Mouse (Mus musculus) adrenal gland, postnatal 36 days (tissue): ENCODE results near the gene Aak1. TPM values are rescaled to one million over a fixed set of nuclear protein-coding genes. Genes with fewer than 3 reads are reported as not detected.
"Not testable (repeated sequence)": the region's sequence is repeated elsewhere in the genome, so short reads cannot be mapped to it uniquely, and the experiment has no call there.

Experiments used
- DNase-seq, 2 experiments: peaks; one replicate each; pipeline ENCODE4 v3.0.0; 2021; ENCODE audit warnings: mixed read lengths in 1 of 2
- total RNA-seq, 2 experiments: library from RNA; stranded (reverse); gene quantifications; 2 replicates each; pipeline ENCODE4 v1.2.3; 2021

Aak1 gene
- total RNA-seq, 2 experiments from 2014 or later: 98.7 to 119 TPM

DNA sequence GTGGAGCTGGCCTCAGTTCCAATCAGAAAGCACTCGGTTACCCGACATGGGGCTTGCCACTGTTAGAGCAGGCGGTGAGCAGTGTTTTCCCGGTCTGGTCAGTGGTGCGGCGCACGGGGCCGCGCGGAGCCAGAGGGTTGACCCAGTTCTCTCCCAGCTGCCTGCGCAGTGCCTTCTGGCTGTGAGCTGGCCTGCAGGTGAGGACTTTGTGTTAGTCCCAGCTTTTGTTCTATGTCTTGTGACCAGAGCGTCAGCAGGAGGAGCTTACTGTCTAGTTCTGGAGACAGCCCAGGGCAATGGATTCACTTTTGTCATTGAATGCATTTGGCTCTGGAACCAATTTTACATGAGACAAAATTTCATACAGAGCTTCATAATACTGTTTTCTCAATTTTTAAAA, 172.5 kb downstream of the Aak1 start:
- no peak for DNase-seq

DNA sequence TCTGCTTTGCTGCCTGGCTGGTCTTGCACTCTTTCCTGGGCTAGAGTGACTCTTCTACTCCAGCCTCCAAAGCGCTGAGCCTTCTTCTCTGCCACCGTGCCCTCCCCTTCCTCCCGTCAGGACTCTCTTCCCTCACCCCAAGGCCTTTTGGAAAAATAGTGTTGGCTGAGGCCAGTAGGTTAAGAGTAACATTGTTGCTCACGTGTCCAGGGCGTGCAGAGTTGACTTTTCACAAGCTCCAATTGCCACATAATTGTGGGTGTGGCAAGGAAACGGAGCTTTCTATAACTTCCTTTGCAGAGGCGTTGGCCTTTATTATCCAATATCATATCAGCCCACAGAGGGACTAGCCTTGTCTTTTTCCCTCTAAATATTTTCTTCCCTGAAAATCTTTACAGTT, 177.7 kb downstream of the Aak1 start:
- peak; percentile 56 to 73 for DNase-seq

DNA sequence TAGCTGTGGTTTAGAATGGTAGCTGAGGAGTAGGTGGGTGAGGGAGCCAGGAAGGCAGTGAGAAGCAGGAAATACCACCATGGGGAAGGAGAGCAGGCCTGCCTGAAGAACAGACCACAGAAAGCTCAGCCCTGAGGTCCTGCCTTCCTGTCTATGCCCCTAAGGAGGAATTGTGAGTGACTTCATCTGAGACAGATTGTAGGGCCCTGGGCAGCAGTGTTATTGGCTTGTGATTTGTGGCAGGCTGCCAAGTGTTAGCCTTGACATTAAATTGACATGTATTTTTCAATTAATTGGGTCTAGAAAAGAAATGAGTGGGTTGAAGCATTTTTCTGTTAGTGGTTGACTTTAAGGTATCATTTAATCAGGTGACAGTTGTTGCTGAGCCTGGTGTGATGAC, 179.6 kb downstream of the Aak1 start:
- peak; percentile 32 to 58 for DNase-seq

DNA sequence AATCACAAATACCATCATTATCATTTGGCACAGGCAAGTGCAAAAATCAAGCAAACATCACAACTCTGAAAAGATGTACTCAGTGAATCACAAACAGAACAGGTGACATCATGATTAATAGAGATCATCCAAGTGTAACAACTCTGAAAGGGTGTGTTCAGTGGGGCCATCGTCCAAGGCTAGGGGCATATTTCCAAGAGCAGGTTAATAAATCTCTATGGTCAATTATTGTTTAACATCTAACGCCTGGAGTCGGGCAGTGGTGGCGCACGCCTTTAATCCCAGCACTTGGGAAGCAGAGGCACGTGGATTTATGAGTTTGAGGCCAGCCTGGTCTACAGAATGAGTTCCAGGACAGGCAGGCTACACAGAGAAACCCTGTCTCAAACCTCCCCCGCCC, 182.0 kb downstream of the Aak1 start:
- DNase-seq: not testable (repeated sequence)

DNA sequence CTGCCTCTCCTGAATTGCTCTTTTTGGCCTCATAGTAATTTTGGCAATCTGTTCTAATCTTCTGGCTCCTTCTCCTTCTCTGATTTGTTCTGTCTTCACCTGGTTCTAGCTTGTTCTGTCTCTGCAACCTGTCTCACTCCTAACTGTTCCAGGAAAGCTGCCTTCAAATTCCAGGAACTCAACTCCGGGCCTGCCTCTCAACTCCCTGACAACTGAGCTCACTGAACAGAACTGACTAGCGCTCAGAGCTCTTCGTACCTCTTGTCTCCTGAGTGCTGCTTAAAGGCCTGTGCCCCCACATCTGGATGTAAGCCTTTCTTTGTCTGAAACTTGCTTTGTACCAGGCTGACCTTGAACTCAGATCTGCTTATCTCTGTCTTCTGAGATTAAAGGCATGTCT, 183.1 kb downstream of the Aak1 start:
- peak in 1 of 2 experiments; percentile 42 for DNase-seq

DNA sequence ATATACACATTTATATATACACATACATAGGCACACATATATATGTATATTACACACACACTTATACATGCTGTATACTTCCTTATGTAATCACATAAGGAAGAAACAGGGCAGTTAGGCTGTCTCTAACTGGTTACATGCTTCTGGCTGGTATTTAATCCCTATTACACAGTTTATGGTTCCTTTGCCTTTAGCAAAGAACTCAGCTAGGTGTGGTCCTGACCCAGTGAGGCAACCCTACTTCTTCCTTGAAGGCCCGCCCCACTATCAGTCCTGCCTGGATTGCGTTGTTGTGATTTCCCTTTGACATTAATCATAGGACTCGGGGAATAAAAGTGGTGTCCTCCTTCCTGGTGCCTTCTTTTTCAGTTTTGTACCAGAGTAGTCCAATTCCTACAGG, 185.1 kb downstream of the Aak1 start:
- no peak for DNase-seq

DNA sequence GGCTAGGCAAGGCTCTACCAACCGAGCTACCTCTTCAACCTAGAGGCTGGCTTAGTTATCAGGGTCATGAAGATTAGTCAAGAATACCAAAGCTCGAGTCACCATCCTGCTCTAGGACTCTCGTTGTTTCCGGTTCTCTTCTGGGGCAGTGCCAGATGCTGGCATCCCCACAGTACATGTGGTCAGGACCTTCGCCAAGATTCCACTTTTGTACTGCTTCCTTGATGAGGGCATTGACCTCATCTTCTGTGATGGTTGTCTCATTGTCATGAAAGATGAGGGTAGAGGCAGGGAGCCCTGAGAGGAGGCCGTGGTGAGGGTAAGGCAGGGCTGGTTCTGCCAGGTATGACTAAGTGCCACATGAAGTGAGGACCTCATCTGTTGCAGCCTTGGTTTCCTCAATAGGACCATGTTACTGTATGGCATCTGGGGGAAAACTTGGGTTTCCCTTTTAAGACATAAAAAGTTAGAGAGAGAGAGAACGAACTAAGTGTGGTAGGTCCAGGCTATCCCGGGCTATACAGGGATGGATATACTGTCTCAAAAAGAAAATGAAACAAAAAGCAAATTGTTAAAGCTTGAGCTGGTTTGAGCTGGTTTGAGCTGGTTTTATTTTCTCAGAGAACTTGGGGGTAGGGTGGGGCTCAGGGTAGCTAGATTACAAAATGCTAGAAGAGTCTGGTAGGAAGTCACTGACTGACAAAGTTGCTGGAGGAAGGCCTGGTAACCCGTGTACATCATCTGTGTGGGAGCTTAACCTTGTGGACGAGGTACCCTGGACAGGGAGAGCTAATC, 188.7 kb downstream of the Aak1 start:
- peak; percentile 35 to 54 for DNase-seq

DNA sequence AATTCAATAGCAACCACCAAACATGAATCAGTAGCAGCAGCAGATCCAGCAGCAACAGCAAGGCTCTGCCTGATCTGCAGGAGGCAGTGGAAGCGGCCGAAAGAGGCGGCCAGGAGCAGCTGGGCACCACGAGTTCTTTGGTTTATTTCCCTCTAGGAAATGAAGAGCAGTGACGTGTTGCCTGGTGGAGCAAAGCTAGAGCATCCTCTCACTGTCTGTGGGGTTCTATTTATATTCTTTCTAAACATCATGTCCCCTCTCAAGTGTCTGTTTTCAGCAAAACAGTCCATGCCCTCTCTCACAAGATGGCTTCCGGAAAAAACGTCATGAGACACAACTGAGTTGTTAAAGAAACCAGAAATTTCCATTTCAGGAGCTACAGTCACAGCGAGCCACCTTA, 189.8 kb downstream of the Aak1 start:
- DNase-seq: no peak

DNA sequence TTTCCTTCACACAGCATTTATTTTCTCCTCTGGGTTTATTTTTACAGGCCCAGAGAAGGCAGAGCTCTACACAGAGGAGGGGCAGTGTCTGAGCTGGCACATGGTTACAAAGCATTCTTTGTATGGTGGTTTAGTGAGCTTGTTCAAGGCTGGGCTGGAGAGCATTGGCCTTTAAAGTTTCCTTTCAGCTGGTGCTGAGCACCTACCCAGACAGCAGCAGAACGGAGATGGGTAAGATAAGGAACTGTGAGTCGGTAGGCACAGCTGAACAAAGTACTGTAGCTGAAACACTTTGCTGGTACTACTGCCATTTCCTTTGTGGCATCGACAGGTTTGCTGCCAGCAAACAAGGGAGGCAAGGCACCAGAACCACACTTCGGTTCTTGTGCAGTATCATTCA, 191.7 kb downstream of the Aak1 start:
- peak in 1 of 2 experiments; percentile 40 for DNase-seq

DNA sequence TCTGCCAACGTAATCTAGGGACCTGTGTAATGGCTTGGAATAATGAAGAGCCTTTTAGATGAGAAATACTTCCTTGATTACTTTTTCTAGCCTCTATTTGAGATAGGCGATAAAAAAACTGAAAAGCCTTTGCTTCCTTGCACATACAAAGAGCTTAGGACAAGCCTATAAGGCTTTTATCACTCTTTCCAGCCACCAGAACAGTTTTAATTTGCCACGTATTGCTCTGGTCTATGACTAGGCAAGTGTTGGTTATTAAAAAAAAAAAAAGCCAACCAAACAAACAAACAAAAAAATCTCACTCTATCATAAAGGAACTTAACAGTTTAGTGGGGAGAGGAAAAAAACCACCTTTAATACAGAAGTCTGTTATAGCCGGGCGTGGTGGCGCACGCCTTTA, 192.1 kb downstream of the Aak1 start:
- no peak for DNase-seq

DNA sequence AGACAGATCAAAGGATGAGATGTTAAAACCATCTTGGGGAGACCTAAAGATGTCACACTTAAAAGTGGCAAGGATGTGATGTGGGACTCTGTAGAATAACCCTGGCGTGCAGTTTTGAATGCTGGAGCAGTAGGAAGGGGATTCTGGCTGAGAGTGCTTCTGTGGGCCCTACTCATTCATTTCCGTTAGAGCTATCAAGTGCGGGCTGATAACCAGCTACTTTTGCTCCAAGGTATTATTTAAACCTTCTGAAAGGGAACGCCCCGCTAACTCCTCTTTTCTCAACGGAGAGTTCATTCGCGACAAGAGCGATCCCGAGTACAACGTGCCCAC, 192.7 kb downstream of the Aak1 start:
- DNase-seq: no peak

DNA sequence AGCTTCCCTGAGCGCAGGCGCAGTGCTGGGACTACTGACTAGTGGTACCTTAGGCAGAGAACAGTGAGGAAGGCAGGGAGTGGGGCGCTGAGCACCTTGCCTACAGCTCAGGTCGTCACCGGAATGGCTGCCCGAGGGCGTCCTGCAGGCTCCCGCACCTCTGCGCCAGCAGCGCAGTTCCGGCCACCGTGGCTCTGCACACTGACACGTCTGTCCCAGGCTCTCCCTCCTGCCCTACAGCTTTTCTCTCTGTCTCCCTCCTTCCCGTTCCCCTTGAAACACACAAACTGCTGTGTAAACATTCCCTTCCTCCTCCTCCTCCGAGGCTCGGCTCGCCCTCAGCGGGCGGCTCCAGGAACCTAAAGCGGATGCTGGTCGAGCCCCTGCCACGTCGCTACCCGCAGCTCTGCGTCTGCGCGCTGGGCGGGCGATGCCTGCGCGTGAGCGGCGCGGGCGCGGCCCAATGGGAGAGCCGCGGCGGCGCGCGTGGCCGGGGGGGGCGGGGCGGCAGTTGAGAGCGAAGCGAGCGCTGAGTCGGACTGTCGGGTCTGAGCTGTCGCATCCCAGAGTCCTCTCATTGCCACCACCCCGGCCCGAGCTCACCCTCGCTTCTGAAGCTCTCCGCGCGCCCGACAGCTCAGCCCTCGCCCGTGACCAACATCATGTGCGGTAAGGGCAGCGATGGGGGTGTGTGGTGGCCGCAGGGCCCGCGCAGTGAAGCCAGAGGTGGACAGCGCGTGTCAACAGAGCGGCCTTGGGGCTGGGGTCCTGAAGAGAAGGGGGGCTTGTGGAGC, 193.2 kb downstream of the Aak1 start, which contains the start of gene Gfpt1:
Gfpt1 (plus strand) TSS at position 510 of the 794 bp plus-strand sequence.
- peak; percentile 97 to 99 for DNase-seq

DNA sequence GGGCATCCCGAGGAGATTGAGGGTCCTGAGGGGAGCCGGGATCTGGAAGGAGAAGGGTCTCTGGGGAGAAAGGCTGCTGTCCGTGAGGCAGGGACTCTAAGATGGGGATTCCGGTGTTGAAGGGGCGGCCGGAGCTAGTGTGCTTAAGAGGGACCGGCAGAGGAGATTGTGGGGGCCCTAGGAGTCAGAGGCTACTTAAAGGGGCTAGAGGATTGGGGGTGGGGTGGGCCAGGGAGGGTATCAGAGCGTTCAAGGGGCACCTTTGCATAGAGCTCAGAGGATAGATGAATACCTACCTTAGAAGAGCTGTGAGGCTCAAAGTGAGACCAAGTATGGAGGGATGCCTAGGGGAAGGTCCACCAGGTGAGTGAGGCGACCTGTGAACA, 193.8 kb downstream of the Aak1 start:
- DNase-seq: no peak

DNA sequence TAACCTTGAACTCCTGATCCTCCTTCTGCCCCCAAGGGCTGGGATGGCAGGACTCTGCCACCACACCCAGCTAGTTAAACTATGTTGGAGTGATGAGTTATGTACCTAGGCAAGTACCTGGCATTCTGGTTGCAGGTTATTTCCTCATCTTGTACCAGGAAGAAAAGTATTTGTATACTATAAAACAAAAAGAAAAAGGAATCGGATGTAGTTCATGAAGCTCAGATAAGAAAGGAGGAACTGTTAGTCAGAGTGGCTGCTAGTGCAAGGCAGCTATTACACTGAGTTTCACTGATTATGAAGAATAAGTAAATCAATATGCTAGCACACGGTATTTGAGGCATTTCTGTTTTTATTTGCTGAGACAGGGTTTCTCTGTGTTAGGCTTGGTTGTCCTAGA, 195.6 kb downstream of the Aak1 start:
- DNase-seq: no peak

DNA sequence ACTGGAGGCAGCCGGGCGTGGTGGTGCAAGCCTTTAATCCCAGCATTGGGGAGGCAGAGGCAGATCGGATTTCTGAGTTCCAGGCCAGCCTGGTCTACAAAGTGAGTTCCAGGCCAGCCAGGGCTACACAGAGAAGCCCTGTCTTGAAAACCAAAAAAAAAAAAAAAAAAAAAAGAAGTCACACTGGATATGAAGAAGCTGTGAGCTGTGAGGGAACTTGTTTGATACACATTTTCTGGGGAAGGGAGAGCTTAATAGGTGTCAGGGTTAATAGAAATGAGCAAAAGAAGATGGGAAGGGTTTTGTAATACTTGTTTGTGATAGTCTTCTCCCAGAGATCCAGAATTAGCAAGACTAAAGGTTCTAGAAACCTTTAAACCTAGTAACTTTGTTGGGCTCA, 196.2 kb downstream of the Aak1 start:
- DNase-seq: no peak

DNA sequence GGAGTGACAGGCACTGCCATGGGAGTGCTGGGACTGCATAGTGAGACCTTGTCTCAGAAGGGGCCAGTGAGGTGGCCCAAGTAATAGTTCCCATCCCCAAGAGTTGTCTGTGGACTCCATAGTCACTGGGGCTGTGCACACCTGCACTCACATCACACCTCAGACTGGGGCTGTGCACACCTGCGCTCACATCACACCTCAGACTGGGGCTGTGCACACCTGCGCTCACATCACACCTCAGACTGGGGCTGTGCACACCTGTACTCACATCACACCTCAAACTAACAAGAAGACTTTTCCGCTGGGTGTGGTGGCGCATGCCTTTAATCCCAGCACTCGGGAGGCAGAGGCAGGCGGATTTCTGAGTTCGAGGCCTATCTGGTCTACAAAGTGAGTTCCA, 199.4 kb downstream of the Aak1 start:
- not testable (repeated sequence) for DNase-seq

DNA sequence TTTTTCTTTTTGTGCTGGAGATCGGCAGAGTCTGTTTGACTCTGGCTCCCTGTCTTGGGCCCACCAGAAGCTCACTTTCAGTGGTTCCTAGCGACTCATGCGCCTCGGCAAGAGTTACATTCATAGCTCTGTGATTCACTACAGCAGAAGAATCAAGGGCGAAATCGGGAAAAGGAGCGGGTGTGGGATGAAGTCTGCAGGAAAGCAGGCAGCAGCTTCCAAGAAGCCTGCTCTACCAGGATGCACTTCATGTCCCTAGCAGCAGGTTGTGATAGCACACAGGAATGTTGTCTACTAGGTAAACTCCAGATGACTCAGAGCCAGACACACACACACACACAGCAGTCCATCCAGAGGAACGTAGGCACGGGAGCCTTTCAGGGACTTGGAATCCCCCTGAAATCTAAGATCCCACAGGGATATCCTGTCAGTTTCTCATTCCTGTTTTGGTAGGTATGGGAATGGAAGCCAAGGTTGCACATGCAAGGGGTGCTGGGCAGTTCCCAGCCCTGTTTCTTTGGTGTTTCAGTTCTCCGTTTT, 202.6 kb downstream of the Aak1 start:
- no peak for DNase-seq

Other genes with a start within 250 kb of the Aak1 start
- under 1 TPM in 1 of 2 experiments, not detected in 1; 0.20 TPM for gene Asprv1, start 221.4 kb upstream of the Aak1 start, total RNA-seq
- 1 to 10 TPM; 9.0 to 9.6 TPM for gene Mxd1, start 180.4 kb upstream of the Aak1 start, total RNA-seq
- gene Snrnp27, start 165.0 kb upstream of the Aak1 start, total RNA-seq: 10 to 100 TPM; 58.9 to 65.4 TPM
- 10 to 100 TPM; 14.6 to 24.3 TPM for gene Gmcl1, start 116.1 kb upstream of the Aak1 start, total RNA-seq
- 10 to 100 TPM; 62.8 to 72.5 TPM for gene Anxa4, start 55.9 kb upstream of the Aak1 start, total RNA-seq
- 10 to 100 TPM; 71.5 to 80.4 TPM for gene Nfu1, start 159.7 kb downstream of the Aak1 start, total RNA-seq
- 10 to 100 TPM; 50.3 to 57.9 TPM for gene Gfpt1, start 193.3 kb downstream of the Aak1 start, total RNA-seq